Mouse (Mus musculus): ENCODE data around the gene Ptprr.

DNA sequence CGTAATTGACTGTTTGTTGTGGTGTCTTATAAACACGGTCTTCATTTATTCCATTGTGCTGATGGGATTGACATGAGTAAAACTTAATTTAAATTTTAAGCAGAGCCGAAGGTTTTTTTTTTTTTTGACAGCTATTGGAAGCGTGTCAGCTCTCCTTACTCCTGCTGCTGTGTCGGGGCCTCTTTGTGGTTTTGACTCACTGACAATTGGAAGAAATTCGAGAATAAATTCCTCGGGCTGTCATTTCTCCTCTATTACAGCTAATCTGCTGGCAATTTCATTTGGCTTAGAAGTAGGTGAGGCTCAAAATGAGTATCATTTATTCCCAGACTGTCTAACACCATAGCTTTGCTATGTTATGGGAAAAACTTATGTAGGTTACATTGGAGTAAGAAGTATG is 41.7 kb upstream of the Ptprr start:
- TF ChIP-seq CTCF (IDR thresholded peaks at IDR 0.05; ENCODE audit: borderline replicate concordance, control insufficient read depth, extremely low read depth, insufficient read depth, low read length, poor library complexity) (no peak), POLR2A (IDR thresholded peaks at IDR 0.05; ENCODE audit: control insufficient read depth, extremely low read depth, insufficient read depth, low read length, poor library complexity) (no peak)

Data from thymus, adult 2 months (tissue).